Mouse (Mus musculus): ENCODE measurements around the gene Rabif.
"Not testable (repeated sequence)": the region's sequence is repeated elsewhere in the genome, so short reads cannot be mapped to it uniquely, and the experiment has no call there.

The Rabif gene

GRCm38 (mm10) chr1:134494428-134495215 lies at the start of gene Rabif:
Gene Rabif (plus strand): TSS chr1:134494648.
- peak; percentile 97 for ATAC-seq (ENCODE audit: insufficient number of reproducible peaks, low FRiP score, low TSS enrichment)

DNA sequence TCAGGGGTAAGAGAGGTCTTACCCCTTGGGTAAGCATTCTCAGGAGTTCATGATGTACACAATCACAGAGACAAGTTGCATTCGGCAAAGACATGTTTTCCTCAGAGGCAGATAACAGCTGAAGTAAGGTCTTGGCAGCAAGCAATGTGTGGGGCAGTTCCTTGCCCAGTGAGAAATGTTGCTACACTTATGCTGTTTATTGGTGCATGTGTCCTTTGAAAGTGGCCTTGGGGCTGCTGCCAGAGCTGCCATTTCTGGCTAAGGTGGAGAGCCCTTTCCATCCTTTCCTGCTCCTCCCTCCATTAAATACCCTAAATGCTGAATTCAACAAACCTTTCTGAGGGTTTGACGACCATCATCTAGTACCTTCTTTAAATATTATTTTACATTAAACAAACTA lies 49.0 kb upstream of the Rabif start:
- ATAC-seq (ENCODE audit: insufficient number of reproducible peaks, low FRiP score, low TSS enrichment): no peak

DNA sequence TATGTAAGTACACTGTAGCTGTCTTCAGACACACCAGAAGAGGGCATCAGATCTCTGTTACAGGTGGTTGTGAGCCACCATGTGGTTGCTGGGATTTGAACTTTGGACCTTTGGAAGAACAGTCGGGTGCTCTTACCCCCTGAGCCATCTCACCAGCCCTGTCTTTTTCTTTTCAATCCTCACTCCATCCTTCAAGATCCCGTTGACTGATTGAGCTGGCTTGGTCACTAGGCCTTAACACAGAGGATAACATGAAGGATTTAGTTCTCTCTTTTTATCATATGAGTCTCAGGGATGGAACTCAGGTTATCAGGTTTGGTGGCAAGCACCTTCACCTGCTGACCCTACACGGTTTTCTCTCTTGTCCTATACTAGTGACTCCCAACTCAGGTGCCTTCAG lies 45.9 kb upstream of the Rabif start:
- not testable (repeated sequence) for ATAC-seq (ENCODE audit: insufficient number of reproducible peaks, low FRiP score, low TSS enrichment)

DNA sequence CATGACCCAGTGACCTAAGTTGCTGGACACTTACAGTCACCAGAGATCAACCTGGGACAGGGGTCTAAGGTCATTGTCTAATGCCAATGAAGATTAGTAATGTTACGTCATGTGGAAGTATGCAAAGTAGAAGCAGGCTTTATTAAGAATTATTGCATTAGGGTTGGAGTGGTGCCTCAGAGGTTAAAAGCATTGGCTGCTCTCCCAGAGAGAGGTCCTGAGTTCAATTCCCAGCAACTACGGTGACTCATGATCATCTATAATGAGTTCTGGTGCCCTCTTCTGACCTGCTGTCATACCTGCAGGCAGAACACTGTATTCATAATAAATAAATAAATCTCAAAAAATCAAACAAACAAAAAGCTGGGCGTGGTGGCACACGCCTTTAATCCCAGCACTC lies 44.2 kb upstream of the Rabif start:
- no peak for ATAC-seq (ENCODE audit: insufficient number of reproducible peaks, low FRiP score, low TSS enrichment)

DNA sequence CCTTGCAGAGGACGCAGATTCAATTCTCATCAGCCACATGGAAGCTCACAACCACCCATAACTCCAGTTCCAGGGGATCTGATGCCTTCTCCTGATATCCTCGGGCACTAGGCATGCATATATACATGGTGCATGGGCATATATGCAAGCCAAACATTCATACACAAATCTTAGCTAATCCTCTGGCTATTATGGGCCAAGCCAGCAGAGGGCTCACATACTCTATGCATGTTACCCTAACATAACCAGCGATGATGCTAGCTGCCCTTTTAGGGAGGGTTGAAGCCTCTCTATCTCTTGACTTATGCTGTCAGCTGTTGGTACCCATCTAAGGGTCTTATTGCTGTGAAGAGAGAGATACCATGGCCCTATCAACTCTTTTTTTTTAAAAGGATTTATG lies 43.5 kb upstream of the Rabif start:
- ATAC-seq (ENCODE audit: insufficient number of reproducible peaks, low FRiP score, low TSS enrichment): no peak

GRCm38 (mm10) chr1:134454904-134455824 lies 39.3 kb upstream of the Rabif start, which contains the start of gene Klhl12:
Gene Klhl12 (plus strand): TSS chr1:134455531.
- peak; percentile 85 for ATAC-seq (ENCODE audit: insufficient number of reproducible peaks, low FRiP score, low TSS enrichment)

DNA sequence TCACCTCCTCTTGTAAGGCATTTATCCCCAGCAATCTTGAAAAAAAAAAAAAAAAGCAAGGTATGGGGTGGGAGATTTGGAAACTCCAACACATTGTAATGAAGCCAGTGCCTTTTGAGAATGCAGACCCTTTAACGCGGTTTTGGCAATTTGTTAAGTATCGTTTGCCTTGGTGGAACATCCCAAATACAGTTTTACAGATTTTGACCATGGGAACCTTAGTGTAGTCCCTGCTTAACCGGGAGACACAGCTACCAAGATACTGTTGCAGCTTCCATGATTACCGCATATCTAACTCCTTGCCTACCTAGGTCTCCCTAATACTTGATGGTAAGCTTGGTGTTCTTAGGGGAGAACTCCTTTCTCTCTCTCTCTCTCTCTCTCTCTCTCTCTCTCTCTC lies 38.4 kb upstream of the Rabif start:
- no peak for ATAC-seq (ENCODE audit: insufficient number of reproducible peaks, low FRiP score, low TSS enrichment)

DNA sequence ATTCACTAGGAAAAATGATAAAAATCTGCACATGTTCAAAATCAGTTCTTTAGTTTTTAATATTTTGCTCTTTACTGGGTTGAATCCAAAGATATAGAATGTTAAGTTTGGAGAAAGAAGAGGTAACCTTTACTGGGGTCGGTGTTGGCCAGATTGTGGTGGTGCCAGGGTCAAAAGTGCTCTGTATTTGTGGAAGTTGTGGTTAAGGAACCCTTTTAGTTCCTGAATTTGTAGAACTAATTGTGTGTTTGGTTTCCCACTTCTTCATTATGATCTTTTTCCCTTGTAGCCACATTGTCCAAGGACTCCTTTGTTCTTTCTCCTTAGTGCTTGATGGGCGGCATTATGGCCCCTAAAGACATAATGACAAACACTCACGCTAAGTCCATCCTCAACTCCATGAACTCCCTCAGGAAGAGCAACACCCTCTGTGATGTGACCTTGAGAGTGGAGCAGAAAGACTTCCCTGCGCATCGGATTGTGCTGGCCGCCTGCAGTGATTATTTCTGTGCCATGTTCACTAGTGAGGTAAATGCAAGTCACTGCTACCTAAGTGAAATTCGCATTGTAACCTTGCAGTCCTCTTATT lies 36.2 kb upstream of the Rabif start:
- no peak for ATAC-seq (ENCODE audit: insufficient number of reproducible peaks, low FRiP score, low TSS enrichment)

DNA sequence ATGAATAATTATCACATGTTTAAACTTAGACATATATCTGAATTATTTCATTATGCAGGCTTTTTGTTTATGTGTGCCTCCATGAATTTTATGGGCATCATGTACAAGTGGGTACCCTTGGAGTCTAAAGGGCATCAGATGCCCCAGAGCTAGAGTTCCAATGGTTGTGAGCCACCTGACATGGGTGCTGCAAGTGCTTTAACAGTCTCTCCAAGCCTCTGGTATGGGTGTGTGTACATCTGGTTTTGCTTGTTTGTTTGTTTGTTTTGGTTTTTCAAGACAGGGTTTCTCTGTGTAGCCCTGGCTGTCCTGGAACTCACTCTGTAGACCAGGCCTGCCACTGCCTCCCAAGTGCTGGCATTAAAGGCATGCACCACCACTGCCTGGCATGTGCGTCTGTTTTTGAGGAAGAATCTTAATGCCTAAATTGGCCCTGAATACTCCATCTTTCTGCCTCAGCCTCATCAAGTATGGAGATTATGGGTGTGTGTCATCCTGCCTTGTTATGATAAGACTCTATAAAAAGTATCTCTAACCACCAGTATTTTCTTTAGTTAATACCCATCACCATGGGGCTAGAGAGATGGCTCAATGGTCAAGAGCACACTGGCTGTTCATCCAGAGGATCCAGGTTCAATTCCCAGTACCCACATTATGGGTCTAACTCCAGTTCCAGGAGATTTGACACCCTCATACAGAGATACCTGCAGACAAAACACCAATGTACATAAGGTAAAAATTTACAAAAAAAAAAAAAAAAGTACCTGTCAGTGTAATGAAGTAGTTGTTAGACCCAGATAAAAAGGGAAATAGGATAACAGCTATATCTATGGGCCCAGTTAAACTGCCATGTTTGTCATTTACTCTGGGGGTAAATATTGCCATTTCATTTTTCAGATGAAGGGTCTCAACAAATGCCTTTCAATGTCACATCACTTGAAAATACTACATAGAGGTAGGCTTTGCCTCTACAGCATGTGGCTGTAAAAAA lies 33.9 kb upstream of the Rabif start:
- ATAC-seq (ENCODE audit: insufficient number of reproducible peaks, low FRiP score, low TSS enrichment): no peak

- no peak for ATAC-seq (ENCODE audit: insufficient number of reproducible peaks, low FRiP score, low TSS enrichment)
Measured at GRCm38 (mm10) chr1:134484623-134485022, 9.8 kb upstream of the Rabif start.

GRCm38 (mm10) chr1:134490903-134491801 lies 3.3 kb upstream of the Rabif start:
- no peak for ATAC-seq (ENCODE audit: insufficient number of reproducible peaks, low FRiP score, low TSS enrichment)

DNA sequence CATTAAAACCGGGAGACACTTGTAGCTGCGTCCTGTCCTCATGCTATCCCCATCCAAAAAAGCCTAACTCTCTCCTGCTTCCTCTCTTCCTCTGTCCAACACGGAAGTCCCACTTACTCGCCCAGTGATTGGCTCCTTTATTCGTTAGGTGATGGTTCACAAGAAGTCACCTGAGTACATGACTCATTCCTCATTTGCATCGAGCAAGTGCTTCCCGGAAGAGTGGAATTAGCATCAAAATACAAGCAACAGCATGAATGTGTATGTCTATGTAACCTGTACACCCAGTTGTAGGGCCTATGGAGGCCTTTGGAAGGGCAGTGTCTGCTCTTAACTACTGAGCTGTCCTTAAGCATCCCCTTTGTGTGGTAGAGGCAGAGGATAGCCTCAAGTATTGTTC lies 2.2 kb upstream of the Rabif start:
- no peak for ATAC-seq (ENCODE audit: insufficient number of reproducible peaks, low FRiP score, low TSS enrichment)

DNA sequence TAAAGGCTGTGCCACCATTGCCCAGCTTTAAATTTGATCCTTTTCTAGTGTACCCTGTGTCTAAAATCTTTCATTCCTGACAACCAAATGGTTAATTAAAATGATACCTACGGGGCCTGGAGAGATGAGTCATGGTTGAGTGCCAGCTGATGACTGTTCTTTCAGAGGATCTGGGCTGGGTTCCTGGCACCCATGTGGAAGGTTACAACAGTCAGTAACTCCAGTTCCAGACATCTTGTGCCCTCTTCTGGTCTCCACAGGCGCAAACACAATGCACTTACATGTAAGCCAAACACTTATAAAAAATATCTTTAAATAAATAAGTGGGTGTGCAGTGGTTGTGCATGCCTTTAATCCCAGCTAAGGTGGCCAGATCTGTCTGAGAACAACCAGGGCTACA lies 952 bp upstream of the Rabif start:
- ATAC-seq (ENCODE audit: insufficient number of reproducible peaks, low FRiP score, low TSS enrichment): no peak

DNA sequence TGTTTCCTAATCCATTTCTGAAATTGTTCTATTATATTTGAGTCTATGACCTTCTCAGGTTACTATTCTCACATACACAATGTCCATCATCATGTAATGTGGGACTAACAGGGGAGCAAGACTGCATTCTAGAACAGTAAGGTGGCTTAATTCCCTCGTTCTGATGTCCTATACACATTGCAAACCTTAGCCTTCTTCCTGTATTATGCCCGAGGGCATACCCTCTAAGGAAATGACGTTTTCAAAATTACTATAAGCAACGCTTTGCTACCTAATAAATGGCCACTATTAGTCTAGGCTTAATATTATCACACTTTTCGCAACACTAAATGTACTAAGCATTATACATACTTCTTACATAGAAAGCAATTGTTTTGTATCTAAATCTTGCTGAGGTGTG lies 492 bp upstream of the Rabif start:
- ATAC-seq (ENCODE audit: insufficient number of reproducible peaks, low FRiP score, low TSS enrichment): no peak

DNA sequence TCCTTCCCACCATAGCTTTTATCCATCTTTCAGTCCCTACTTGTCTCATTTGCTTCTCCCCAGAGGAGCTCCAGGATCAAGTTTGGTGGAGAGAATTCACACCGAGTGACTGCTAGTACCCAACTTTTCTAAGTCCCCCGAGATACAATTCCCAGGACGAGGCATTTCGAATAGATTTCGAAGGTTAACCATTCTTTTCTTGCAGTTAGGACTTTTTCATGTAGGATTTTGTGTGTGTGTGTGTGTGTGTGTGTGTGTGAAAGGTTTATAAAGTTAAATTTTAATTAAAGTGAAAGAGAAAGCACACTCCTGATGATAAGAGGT lies 730 bp downstream of the Rabif start:
- no peak for ATAC-seq (ENCODE audit: insufficient number of reproducible peaks, low FRiP score, low TSS enrichment)

GRCm38 (mm10) chr1:134495991-134496390 lies 1.5 kb downstream of the Rabif start:
- ATAC-seq (ENCODE audit: insufficient number of reproducible peaks, low FRiP score, low TSS enrichment): no peak

GRCm38 (mm10) chr1:134500916-134501315 lies 6.5 kb downstream of the Rabif start:
- no peak for ATAC-seq (ENCODE audit: insufficient number of reproducible peaks, low FRiP score, low TSS enrichment)

DNA sequence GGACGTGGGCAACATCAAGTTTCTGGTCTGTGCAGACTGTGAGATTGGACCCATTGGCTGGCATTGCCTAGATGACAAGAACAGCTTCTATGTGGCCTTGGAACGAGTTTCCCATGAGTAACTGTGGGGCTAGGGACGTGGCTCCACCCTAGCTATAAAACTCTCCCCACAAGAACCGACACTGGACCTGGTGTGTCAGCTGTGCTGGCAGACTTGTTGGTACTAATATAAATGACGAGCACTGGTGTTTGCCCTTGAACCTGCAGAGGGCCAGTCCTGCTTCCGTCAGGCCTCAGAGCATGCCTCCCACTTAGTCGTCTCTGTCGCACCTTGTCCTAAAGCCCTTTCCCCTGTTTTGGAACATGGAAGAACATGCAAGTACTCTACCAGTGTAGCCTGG lies 11.8 kb downstream of the Rabif start:
- no peak for ATAC-seq (ENCODE audit: insufficient number of reproducible peaks, low FRiP score, low TSS enrichment)

GRCm38 (mm10) chr1:134510018-134510417 lies 15.6 kb downstream of the Rabif start:
- no peak for ATAC-seq (ENCODE audit: insufficient number of reproducible peaks, low FRiP score, low TSS enrichment)

Data from cerebellum, adult (tissue).